Mouse (Mus musculus): Measurements from ENCODE around the gene Cwc25. TPM values are rescaled to one million over a fixed set of nuclear protein-coding genes. Genes with fewer than 3 reads are reported as not detected.

Gene Cwc25
- polyA plus RNA-seq, 1 experiment from 2014 or later = 19.4 TPM

GRCm38 (mm10) chr11:97728311-97728710 lies 38.0 kb downstream of the Cwc25 start:
- H3K9me3 ChIP-seq = no peaks in the 10 kb centered on the region
- no peak overlapping the region for H3K4me3 ChIP-seq
- WGBS = 79% methylated on average over 7 of the region's 7 CpGs
- peaks cover 12% of the 10 kb centered on the region; the same call in 1 of the 2 replicates for H3K4me1 ChIP-seq (replicated peaks)
- DNase-seq (ENCODE audit: low spot score) = no peak
- H3K27me3 ChIP-seq (ENCODE audit: insufficient read depth, poor library complexity, severe bottlenecking) = no peaks in the 10 kb centered on the region
- peaks cover 92% of the 10 kb centered on the region for H3K36me3 ChIP-seq
- H3K27ac ChIP-seq = no peak overlapping the region

- no peak for DNase-seq (ENCODE audit: low spot score)
- Histone ChIP-seq H3K4me3 (no peak overlapping the region), H3K27ac (no peak overlapping the region; the same call in 1 of the 2 replicates), H3K36me3 (peaks cover 100% of the 10 kb centered on the region), H3K4me1 (replicated peaks) (peaks cover 10% of the 10 kb centered on the region; the same call in 1 of the 2 replicates), H3K27me3 (ENCODE audit: insufficient read depth, poor library complexity, severe bottlenecking) (no peaks in the 10 kb centered on the region), H3K9me3 (peaks cover 6% of the 10 kb centered on the region; the same call in 1 of the 2 replicates)
- WGBS = 85% methylated on average over 7 of the region's 7 CpGs
Measured at GRCm38 (mm10) chr11:97723709-97724108, 42.6 kb downstream of the Cwc25 start.

GRCm38 (mm10) chr11:97721338-97721737 lies 45.0 kb downstream of the Cwc25 start:
- peaks cover 98% of the 10 kb centered on the region for H3K36me3 ChIP-seq
- no peak overlapping the region for H3K27ac ChIP-seq
- no peak for DNase-seq (ENCODE audit: low spot score)
- H3K27me3 ChIP-seq (ENCODE audit: insufficient read depth, poor library complexity, severe bottlenecking) = no peaks in the 10 kb centered on the region
- no peak overlapping the region for H3K4me3 ChIP-seq
- peaks cover 8% of the 10 kb centered on the region; the same call in 1 of the 2 replicates for H3K4me1 ChIP-seq (replicated peaks)
- 96% methylated on average over 4 of the region's 4 CpGs for whole genome bisulfite sequencing
- peaks cover 6% of the 10 kb centered on the region; the same call in 1 of the 2 replicates for H3K9me3 ChIP-seq

- H3K27ac ChIP-seq = no peak overlapping the region
- H3K9me3 ChIP-seq = peaks cover 6% of the 10 kb centered on the region; the same call in 1 of the 2 replicates
- peaks cover 8% of the 10 kb centered on the region; the same call in 1 of the 2 replicates for H3K4me1 ChIP-seq (replicated peaks)
- DNase-seq (ENCODE audit: low spot score) = no peak
- no peaks in the 10 kb centered on the region for H3K27me3 ChIP-seq (ENCODE audit: insufficient read depth, poor library complexity, severe bottlenecking)
- peaks cover 98% of the 10 kb centered on the region for H3K36me3 ChIP-seq
- H3K4me3 ChIP-seq = no peak overlapping the region
- 80% methylated on average over 4 of the region's 4 CpGs for WGBS
Measured at GRCm38 (mm10) chr11:97719041-97719440, 47.3 kb downstream of the Cwc25 start.

GRCm38 (mm10) chr11:97718281-97718860 lies 48.0 kb downstream of the Cwc25 start:
- Histone ChIP-seq H3K36me3 (peaks cover 98% of the 10 kb centered on the region), H3K9me3 (peaks cover 6% of the 10 kb centered on the region; the same call in 1 of the 2 replicates)
- no peak for DNase-seq (ENCODE audit: low spot score)

DNA sequence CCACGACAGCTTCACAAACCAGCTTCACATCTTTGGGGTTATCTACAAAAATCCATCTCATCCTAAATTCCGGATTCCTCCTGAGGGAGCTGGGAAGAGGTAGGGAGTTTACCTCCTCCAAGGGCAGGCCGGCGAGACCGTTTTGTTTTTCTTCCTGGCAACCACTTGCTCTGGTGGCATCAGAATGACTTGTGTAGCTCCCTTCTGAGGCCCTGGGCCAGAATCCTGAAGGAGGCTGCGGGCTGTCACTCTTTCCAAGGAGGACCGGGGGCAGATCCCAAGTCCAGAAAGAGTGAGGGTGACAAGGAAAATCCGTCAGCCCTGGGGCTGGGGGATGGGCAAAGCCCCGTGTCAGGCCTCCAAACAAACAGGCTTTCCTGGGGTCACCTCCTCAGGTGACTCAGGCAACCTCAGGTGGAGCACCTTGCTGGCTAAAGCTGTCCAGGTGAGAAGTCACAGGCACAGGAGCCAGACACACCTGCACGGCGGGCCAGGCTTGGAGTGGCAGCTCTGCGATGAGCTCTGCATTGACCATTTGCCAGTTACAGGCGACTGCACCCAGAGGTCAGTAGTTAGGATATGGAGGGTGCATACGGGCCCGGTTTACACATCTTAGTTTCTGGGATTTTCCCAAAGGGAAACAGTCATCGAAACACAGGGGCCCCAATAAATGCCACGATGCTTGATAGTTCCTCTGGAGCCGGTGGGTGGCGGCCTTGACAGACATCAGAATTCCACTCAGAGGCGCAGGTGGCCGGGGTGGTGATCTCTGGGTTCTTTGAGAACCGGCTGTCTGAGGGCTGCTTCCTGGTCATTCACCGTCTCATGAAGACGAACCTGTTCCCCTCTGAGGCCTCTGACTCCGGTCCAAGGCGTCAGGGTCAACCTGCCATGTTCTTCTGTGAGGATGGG lies 48.7 kb downstream of the Cwc25 start:
- 89% methylated on average over 26 of the region's 26 CpGs for WGBS
- Histone ChIP-seq H3K27me3 (ENCODE audit: insufficient read depth, poor library complexity, severe bottlenecking) (no peaks in the 10 kb centered on the region), H3K4me3 (no peak overlapping the region), H3K4me1 (replicated peaks) (0 out of 2 replicates have a peak, but pooled peaks cover under 1% of the 10 kb centered on the region), H3K36me3 (peaks cover 98% of the 10 kb centered on the region), H3K27ac (no peak overlapping the region), H3K9me3 (peaks cover 6% of the 10 kb centered on the region; the same call in 1 of the 2 replicates)
- DNase-seq (ENCODE audit: low spot score) = no peak

More at GRCm38 (mm10) chr11:97718281-97718860, 48.0 kb downstream of the Cwc25 start:
- H3K4me3 ChIP-seq = no peak overlapping the region
- no peaks in the 10 kb centered on the region for H3K27me3 ChIP-seq (ENCODE audit: insufficient read depth, poor library complexity, severe bottlenecking)
- 0 out of 2 replicates have a peak, but pooled peaks cover 2% of the 10 kb centered on the region for H3K4me1 ChIP-seq (replicated peaks)
- WGBS = 79% methylated on average over 15 of the region's 15 CpGs
- no peak overlapping the region for H3K27ac ChIP-seq

- Histone ChIP-seq H3K4me3 (no peak overlapping the region), H3K27me3 (ENCODE audit: insufficient read depth, poor library complexity, severe bottlenecking) (no peaks in the 10 kb centered on the region), H3K4me1 (replicated peaks) (no peaks in the 10 kb centered on the region), H3K36me3 (peaks cover 98% of the 10 kb centered on the region), H3K27ac (no peak overlapping the region), H3K9me3 (no peaks in the 10 kb centered on the region)
- no peak for DNase-seq (ENCODE audit: low spot score)
- WGBS = 87% methylated on average over 8 of the region's 8 CpGs
Measured at GRCm38 (mm10) chr11:97716021-97716420, 50.3 kb downstream of the Cwc25 start.

DNA sequence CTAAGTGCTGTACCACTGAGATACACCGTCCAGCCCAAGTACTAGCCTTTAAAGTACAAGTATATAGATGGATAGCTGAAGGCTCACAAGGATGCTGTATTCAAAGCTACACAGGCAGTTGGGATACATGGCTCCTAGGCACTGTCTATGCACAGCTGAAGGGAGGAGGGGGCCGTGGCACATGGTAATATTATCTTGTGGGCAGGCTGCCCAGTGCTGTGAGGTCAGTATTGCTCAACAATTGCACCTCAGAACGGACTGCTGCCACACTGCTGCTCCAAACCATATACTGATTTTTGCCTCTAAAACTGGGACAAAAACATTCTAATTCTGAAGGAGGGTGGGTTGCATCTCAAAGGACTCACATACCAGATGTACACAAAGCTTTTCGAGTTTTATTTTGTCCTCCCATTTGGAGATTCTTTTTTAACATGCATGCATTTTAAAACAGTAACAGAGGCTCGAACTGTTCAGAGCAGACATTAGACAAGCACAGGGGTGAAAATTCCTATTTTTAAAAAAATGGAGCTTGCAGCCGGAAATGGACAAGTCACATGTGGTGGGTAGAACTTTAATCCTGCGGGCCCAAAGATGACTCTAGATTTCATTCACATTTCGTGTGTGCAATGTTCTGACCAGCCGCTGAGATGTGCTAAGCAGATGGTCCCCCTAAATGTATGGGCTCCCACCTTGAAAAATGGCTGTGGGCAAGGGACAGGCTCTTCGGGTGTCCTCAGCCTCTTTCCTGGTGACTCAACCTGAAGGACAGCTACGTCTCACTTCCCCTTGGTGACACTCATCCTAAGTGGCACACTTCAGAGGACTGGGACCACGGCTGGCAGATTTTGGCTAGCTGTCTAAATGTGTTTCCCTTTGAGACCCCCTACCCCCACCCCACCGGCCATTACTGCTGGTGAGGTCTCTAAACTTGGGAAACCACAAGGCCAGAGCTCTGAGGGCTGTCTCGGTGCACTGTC lies 51.3 kb downstream of the Cwc25 start:
- Histone ChIP-seq H3K9me3 (no peaks in the 10 kb centered on the region), H3K36me3 (peaks cover 93% of the 10 kb centered on the region)
- 93% methylated on average over 14 of the region's 14 CpGs for WGBS

DNA sequence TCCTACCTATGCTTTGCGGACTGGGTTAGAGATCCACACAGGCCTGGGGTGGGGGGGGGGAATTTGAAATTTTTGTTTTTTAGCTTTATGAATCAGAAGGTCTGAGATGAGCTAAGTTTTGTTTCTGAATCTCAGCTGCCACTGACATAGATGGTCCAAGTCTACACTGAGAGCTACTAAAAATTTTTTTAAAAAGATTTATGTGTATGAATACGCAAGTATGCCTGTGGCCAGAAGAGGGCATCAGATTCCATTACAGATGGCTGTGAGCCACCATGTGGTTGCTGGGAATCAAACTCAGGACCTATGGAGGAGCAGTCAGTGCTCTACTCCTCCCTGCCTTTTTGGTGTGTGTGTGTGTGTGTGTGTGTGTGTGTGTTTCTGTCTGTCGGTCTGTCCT lies 52.0 kb downstream of the Cwc25 start:
- Histone ChIP-seq H3K36me3 (peaks cover 87% of the 10 kb centered on the region), H3K27ac (no peak overlapping the region), H3K4me3 (no peak overlapping the region), H3K9me3 (no peaks in the 10 kb centered on the region), H3K27me3 (ENCODE audit: insufficient read depth, poor library complexity, severe bottlenecking) (no peaks in the 10 kb centered on the region), H3K4me1 (replicated peaks) (no peaks in the 10 kb centered on the region)
- WGBS = 97% methylated on average over 3 of the region's 3 CpGs
- no peak for DNase-seq (ENCODE audit: low spot score)

More for the DNA sequence above, 51.3 kb downstream of the Cwc25 start:
- Histone ChIP-seq H3K4me3 (no peak overlapping the region), H3K27ac (no peak overlapping the region), H3K4me1 (replicated peaks) (no peaks in the 10 kb centered on the region), H3K27me3 (ENCODE audit: insufficient read depth, poor library complexity, severe bottlenecking) (no peaks in the 10 kb centered on the region)
- DNase-seq (ENCODE audit: low spot score) = no peak

DNA sequence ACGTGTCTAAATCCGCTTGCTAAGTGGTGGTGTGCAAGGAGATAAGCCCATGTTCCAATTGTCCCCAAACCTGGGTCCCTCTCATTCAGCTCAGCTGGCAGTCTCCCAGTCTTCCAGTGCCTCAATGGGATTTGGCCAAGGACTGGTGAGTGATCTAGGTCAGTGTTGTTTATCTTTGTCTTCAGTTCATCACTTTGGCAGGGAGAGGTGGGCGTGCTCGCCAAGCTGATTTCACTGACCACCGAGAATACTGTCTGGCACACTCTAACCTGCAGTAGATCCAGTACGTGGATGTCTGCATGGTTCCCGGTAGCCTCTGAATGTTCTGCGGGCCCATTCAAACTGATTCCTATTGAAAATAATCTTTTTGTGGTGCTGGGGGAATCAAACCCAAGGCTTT lies 52.5 kb downstream of the Cwc25 start:
- no peaks in the 10 kb centered on the region for H3K4me1 ChIP-seq (replicated peaks)
- no peak for DNase-seq (ENCODE audit: low spot score)
- H3K4me3 ChIP-seq = no peak overlapping the region
- H3K27ac ChIP-seq = no peak overlapping the region
- H3K36me3 ChIP-seq = peaks cover 87% of the 10 kb centered on the region
- 93% methylated on average over 8 of the region's 8 CpGs for WGBS
- H3K27me3 ChIP-seq (ENCODE audit: insufficient read depth, poor library complexity, severe bottlenecking) = no peaks in the 10 kb centered on the region
- no peaks in the 10 kb centered on the region for H3K9me3 ChIP-seq

GRCm38 (mm10) chr11:97712286-97712685 lies 54.1 kb downstream of the Cwc25 start:
- Histone ChIP-seq H3K4me3 (no peak overlapping the region), H3K27me3 (ENCODE audit: insufficient read depth, poor library complexity, severe bottlenecking) (no peaks in the 10 kb centered on the region), H3K9me3 (no peaks in the 10 kb centered on the region), H3K36me3 (peaks cover 87% of the 10 kb centered on the region), H3K27ac (no peak overlapping the region), H3K4me1 (replicated peaks) (no peaks in the 10 kb centered on the region)
- DNase-seq (ENCODE audit: low spot score) = no peak
- 94% methylated on average over 15 of the region's 15 CpGs for WGBS

Measured in hindbrain, embryonic 10.5 days (tissue).